Mouse (Mus musculus) embryonic facial prominence, embryonic 14.5 days (tissue): Measurements from ENCODE around the gene Csnk1g2. TPM values are rescaled to one million over a fixed set of nuclear protein-coding genes. Genes with fewer than 3 reads are reported as not detected.

ENCODE experiments used
- ATAC-seq: fragments of 200-750 bp; cut with Nextera tagmentation; 2 replicates; pipeline ENCODE4 v1.8.0; 2017; ENCODE audit warnings: low read depth, moderate number of reproducible peaks, moderate TSS enrichment
- DNase-seq: peaks from one replicate; pipeline ENCODE4 v3.0.0-alpha.2; 2015; ENCODE audit warnings: low spot score
- H3K27ac ChIP-seq: fragments of 300-500 bp; sonication (generic); replicated peaks from 2 replicates; pipeline ENCODE4 v1.5.1; 2014; ENCODE audit warnings: low read depth, mild to moderate bottlenecking, low read length, moderate library complexity
- H3K27me3 ChIP-seq: fragments of 300-500 bp; sonication (generic); replicated peaks from 2 replicates; pipeline ENCODE4 v1.6.1; 2014; ENCODE audit warnings: low read length; ENCODE audit not compliant: control insufficient read depth, insufficient read depth
- H3K36me3 ChIP-seq: fragments of 300-500 bp; sonication (generic); 2 replicates; pipeline ENCODE4 v1.6.1; 2014; ENCODE audit warnings: low read length, mixed read lengths; ENCODE audit not compliant: control insufficient read depth, insufficient read depth
- H3K4me1 ChIP-seq: fragments of 300-500 bp; sonication (generic); 2 replicates; pipeline ENCODE4 v1.6.1; 2014; ENCODE audit warnings: antibody characterized with exemption, low read length; ENCODE audit not compliant: control insufficient read depth, insufficient read depth
- H3K4me2 ChIP-seq: fragments of 300-500 bp; sonication (generic); 2 replicates; pipeline ENCODE4 v1.6.1; 2014; ENCODE audit warnings: low read depth, mild to moderate bottlenecking, low read length, moderate library complexity, mixed read lengths
- H3K4me3 ChIP-seq: fragments of 300-500 bp; sonication (generic); 2 replicates; pipeline ENCODE4 v1.5.1; 2014; ENCODE audit warnings: low read depth, mild to moderate bottlenecking, low read length
- H3K9ac ChIP-seq: fragments of 300-500 bp; sonication (generic); 2 replicates; pipeline ENCODE4 v1.6.1; 2014; ENCODE audit warnings: low read depth, mild to moderate bottlenecking, low read length, moderate library complexity, mixed read lengths
- H3K9me3 ChIP-seq: fragments of 300-500 bp; sonication (generic); 2 replicates; pipeline ENCODE4 v1.6.1; 2016; ENCODE audit warnings: low read length; ENCODE audit not compliant: control insufficient read depth
- WGBS: fragments of 180-500 bp; shearing (Covaris S2); extraction: QIAGEN DNeasy Blood & Tissue Kit; methylation state at CpG from one replicate; pipeline ENCODE4 v1.1.7; 2014; 5-methylcytosine and 5-hydroxymethylcytosine counted together
- polyA plus RNA-seq: library from polyadenylated mRNA; unstranded; fragments of >200 nt; fragmentation: Nextera tagmentation; extraction: Ambion mirVana; gene quantifications from 2 replicates; pipeline ENCODE4 v1.2.1, GENCODE M21; 2014

Csnk1g2 gene
- polyA plus RNA-seq, 1 experiment from 2014 or later, result 104 TPM

- ATAC-seq (no peak; the same call in 1 of the 2 replicates), DNase-seq (no peak)
- Histone ChIP-seq H3K27me3 (no peaks in the 10 kb centered on the region), H3K27ac (no peak overlapping the region), H3K4me1 (peaks cover 16% of the 10 kb centered on the region), H3K36me3 (peaks cover 39% of the 10 kb centered on the region), H3K4me3 (no peak overlapping the region), H3K9ac (no peak overlapping the region), H3K9me3 (no peaks in the 10 kb centered on the region), H3K4me2 (no peak overlapping the region)
- WGBS, result 84% methylated on average over 18 of the region's 23 CpGs
These were observed 16.3 kb upstream of the Csnk1g2 start for GRCm38 (mm10) chr10:80606306-80606705.

GRCm38 (mm10) chr10:80606737-80607350 lies 15.8 kb upstream of the Csnk1g2 start:
- Histone ChIP-seq H3K4me1 (peaks cover 16% of the 10 kb centered on the region), H3K36me3 (peaks cover 39% of the 10 kb centered on the region), H3K4me2 (no peak overlapping the region), H3K9me3 (no peaks in the 10 kb centered on the region), H3K27me3 (no peaks in the 10 kb centered on the region), H3K27ac (no peak overlapping the region), H3K4me3 (no peak overlapping the region), H3K9ac (no peak overlapping the region)
- ATAC-seq, result no peak
- no peak for DNase-seq
- 96% methylated on average over 31 of the region's 34 CpGs for WGBS

GRCm38 (mm10) chr10:80608435-80608834 lies 14.2 kb upstream of the Csnk1g2 start:
- Histone ChIP-seq H3K4me1 (peaks cover 10% of the 10 kb centered on the region), H3K9ac (no peak overlapping the region), H3K4me2 (no peak overlapping the region), H3K36me3 (peaks cover 48% of the 10 kb centered on the region), H3K27ac (no peak overlapping the region), H3K27me3 (no peaks in the 10 kb centered on the region), H3K4me3 (no peak overlapping the region), H3K9me3 (no peaks in the 10 kb centered on the region)
- ATAC-seq (no peak), DNase-seq (no peak)
- 86% methylated on average over 2 of the region's 3 CpGs for WGBS

- no peak for ATAC-seq
These were observed 13.2 kb upstream of the Csnk1g2 start for GRCm38 (mm10) chr10:80609269-80609924.

GRCm38 (mm10) chr10:80610116-80610785 lies 12.4 kb upstream of the Csnk1g2 start:
- no peaks in the 10 kb centered on the region for H3K27me3 ChIP-seq
- WGBS, result 95% methylated on average over 8 of the region's 9 CpGs
- no peak overlapping the region for H3K9ac ChIP-seq
- no peak overlapping the region for H3K4me2 ChIP-seq
- H3K27ac ChIP-seq, result no peak overlapping the region
- H3K36me3 ChIP-seq, result peaks cover 62% of the 10 kb centered on the region
- H3K9me3 ChIP-seq, result no peaks in the 10 kb centered on the region
- H3K4me3 ChIP-seq, result no peak overlapping the region
- no peak for DNase-seq
- ATAC-seq, result no peak
- no peaks in the 10 kb centered on the region for H3K4me1 ChIP-seq

More at GRCm38 (mm10) chr10:80609269-80609924, 13.2 kb upstream of the Csnk1g2 start:
- peaks cover under 1% of the 10 kb centered on the region; the same call in 1 of the 2 replicates for H3K4me1 ChIP-seq
- H3K27me3 ChIP-seq, result no peaks in the 10 kb centered on the region
- H3K4me2 ChIP-seq, result no peak overlapping the region
- no peak overlapping the region for H3K4me3 ChIP-seq
- H3K27ac ChIP-seq, result no peak overlapping the region
- 0 out of 2 replicates have a peak overlapping the region, but pooled peaks have one; percentile 34 for H3K9ac ChIP-seq
- no peaks in the 10 kb centered on the region for H3K9me3 ChIP-seq
- 91% methylated on average over 10 of the region's 10 CpGs for WGBS
- DNase-seq, result no peak
- H3K36me3 ChIP-seq, result peaks cover 53% of the 10 kb centered on the region

GRCm38 (mm10) chr10:80611024-80611423 lies 11.6 kb upstream of the Csnk1g2 start:
- no peak for ATAC-seq
- no peak overlapping the region for H3K4me2 ChIP-seq
- H3K9ac ChIP-seq, result no peak overlapping the region
- H3K27me3 ChIP-seq, result no peaks in the 10 kb centered on the region
- peaks cover 69% of the 10 kb centered on the region for H3K36me3 ChIP-seq
- H3K27ac ChIP-seq, result no peak overlapping the region
- H3K9me3 ChIP-seq, result no peaks in the 10 kb centered on the region
- no peak for DNase-seq
- H3K4me1 ChIP-seq, result no peaks in the 10 kb centered on the region
- WGBS, result 69% methylated on average over 4 of the region's 4 CpGs
- no peak overlapping the region for H3K4me3 ChIP-seq

- H3K27me3 ChIP-seq, result no peaks in the 10 kb centered on the region
- ATAC-seq (no peak), DNase-seq (no peak)
- H3K36me3 ChIP-seq, result peaks cover 60% of the 10 kb centered on the region
- H3K4me1 ChIP-seq, result no peaks in the 10 kb centered on the region
- H3K9me3 ChIP-seq, result no peaks in the 10 kb centered on the region
- no peak overlapping the region for H3K4me3 ChIP-seq
- 91% methylated on average over 3 of the region's 3 CpGs for WGBS
- H3K4me2 ChIP-seq, result no peak overlapping the region
- no peak overlapping the region for H3K27ac ChIP-seq
- H3K9ac ChIP-seq, result no peak overlapping the region
These were observed 10.7 kb upstream of the Csnk1g2 start for GRCm38 (mm10) chr10:80611905-80612304.

GRCm38 (mm10) chr10:80613821-80614220 lies 8.8 kb upstream of the Csnk1g2 start:
- Histone ChIP-seq H3K9me3 (no peaks in the 10 kb centered on the region), H3K27ac (no peak overlapping the region), H3K9ac (no peak overlapping the region), H3K36me3 (peaks cover 43% of the 10 kb centered on the region), H3K4me2 (no peak overlapping the region), H3K27me3 (no peaks in the 10 kb centered on the region), H3K4me1 (no peaks in the 10 kb centered on the region), H3K4me3 (no peak overlapping the region)
- DNase-seq (no peak), ATAC-seq (no peak)
- 86% methylated on average over 3 of the region's 3 CpGs for WGBS
